Mouse (Mus musculus) myocyte (in vitro differentiated cells): Measurements from ENCODE around the gene Gpi1. TPM values are rescaled to one million over a fixed set of nuclear protein-coding genes. Genes with fewer than 3 reads are reported as not detected.
A peak's percentile ranks its signal among the peaks of the same experiment; 100 is the strongest.

ENCODE experiments used
- H3K27me3 ChIP-seq: one replicate; pipeline ENCODE4 v1.6.1; 2011; ENCODE audit not compliant: control insufficient read depth, insufficient read depth, insufficient read length
- H3K36me3 ChIP-seq: one replicate; pipeline ENCODE4 v1.6.1; 2011; ENCODE audit not compliant: control insufficient read depth, insufficient read depth
- H3K4me2 ChIP-seq: one replicate; pipeline ENCODE4 v1.6.1; 2011; ENCODE audit warnings: low read depth, control low read depth
- H3K4me3 ChIP-seq: one replicate; pipeline ENCODE4 v1.5.1; 2011; ENCODE audit warnings: mild to moderate bottlenecking, control low read depth, moderate library complexity
- H3K79me2 ChIP-seq: one replicate; pipeline ENCODE4 v1.6.1; 2011; ENCODE audit not compliant: control insufficient read depth, insufficient read depth
- H3ac ChIP-seq: one replicate; pipeline ENCODE4 v1.6.1; 2011; ENCODE audit not compliant: control insufficient read depth, insufficient read length
- CEBPB ChIP-seq: IDR thresholded peaks from 2 replicates; pipeline ENCODE4 v1.6.1; 2011; ENCODE audit warnings: mild to moderate bottlenecking, moderate library complexity; ENCODE audit not compliant: poor library complexity, insufficient read depth, severe bottlenecking
- E2F4 ChIP-seq: IDR thresholded peaks from one replicate; pipeline ENCODE4 v1.6.1; 2011; ENCODE audit warnings: mild to moderate bottlenecking, control low read depth, moderate library complexity; ENCODE audit not compliant: insufficient read depth
- MAX ChIP-seq: IDR thresholded peaks from one replicate; pipeline ENCODE4 v1.6.1; 2011; ENCODE audit warnings: low read depth, mild to moderate bottlenecking, control low read depth
- MYOD1 ChIP-seq, 3 experiments: IDR thresholded peaks; one replicate each; pipeline ENCODE4 v1.6.1; 2011; ENCODE audit warnings: control low read depth in 2 of 3, low read depth in 2 of 3, mild to moderate bottlenecking in 2 of 3, moderate library complexity in 1 of 3; ENCODE audit not compliant: insufficient read length in 2 of 3, control insufficient read depth in 1 of 3
- MYOG ChIP-seq, 3 experiments: IDR thresholded peaks; one replicate each; pipeline ENCODE4 v1.6.1; 2011; ENCODE audit warnings: control low read depth in 2 of 3, low read depth in 2 of 3, mild to moderate bottlenecking in 2 of 3; ENCODE audit not compliant: insufficient read length in 2 of 3, control insufficient read depth in 1 of 3, insufficient read depth in 1 of 3
- POLR2A ChIP-seq: IDR thresholded peaks from one replicate; pipeline ENCODE4 v1.6.1; 2011; ENCODE audit warnings: low read depth, mild to moderate bottlenecking, control low read depth, moderate library complexity; ENCODE audit not compliant: insufficient read length
- POLR2AphosphoS2 ChIP-seq: IDR thresholded peaks from one replicate; pipeline ENCODE4 v1.6.1; 2011; ENCODE audit warnings: low read depth, control low read depth; ENCODE audit not compliant: insufficient read length
- REST ChIP-seq: IDR thresholded peaks from one replicate; pipeline ENCODE4 v1.6.1; 2011; ENCODE audit warnings: mild to moderate bottlenecking, control low read depth, moderate library complexity; ENCODE audit not compliant: insufficient read depth, insufficient read length
- SRF ChIP-seq: IDR thresholded peaks from one replicate; pipeline ENCODE4 v1.6.1; 2011; ENCODE audit warnings: low read depth; ENCODE audit not compliant: control insufficient read depth, insufficient read length
- TCF12 ChIP-seq: IDR thresholded peaks from one replicate; pipeline ENCODE4 v1.6.1; 2011; ENCODE audit warnings: mild to moderate bottlenecking, control low read depth; ENCODE audit not compliant: poor library complexity, insufficient read depth, severe bottlenecking
- TCF3 ChIP-seq: IDR thresholded peaks from one replicate; pipeline ENCODE4 v1.6.1; 2011; ENCODE audit warnings: low read depth, control low read depth; ENCODE audit not compliant: insufficient read length
- USF1 ChIP-seq: IDR thresholded peaks from one replicate; pipeline ENCODE4 v1.6.1; 2011; ENCODE audit warnings: low read depth, mild to moderate bottlenecking, control low read depth, moderate library complexity
- polyA plus RNA-seq: library from polyadenylated mRNA; unstranded; fragments of >200 nt; fragmentation: generic; extraction: Trizol; gene quantifications from one replicate; pipeline ENCODE4 v1.2.1, GENCODE M21; 2012; ENCODE audit warnings: missing spikeins

The Gpi1 gene
- polyA plus RNA-seq, 1 experiment: 671 TPM

- H3K4me3 ChIP-seq: peak overlapping the region; percentile 41
- H3ac ChIP-seq: peak overlapping the region; percentile 24
- TF ChIP-seq REST: no peak
- TF ChIP-seq POLR2A: no peak
- no peak for TF ChIP-seq CEBPB
- TF ChIP-seq TCF12: no peak
- TF ChIP-seq MAX: no peak
- no peak for TF ChIP-seq USF1
- H3K4me2 ChIP-seq: peak overlapping the region; percentile 99
- no peaks in the 10 kb centered on the region for H3K27me3 ChIP-seq
- peaks cover 19% of the 10 kb centered on the region for H3K79me2 ChIP-seq
- H3K36me3 ChIP-seq: peaks cover 3% of the 10 kb centered on the region
These were observed 2.9 kb upstream of the Gpi1 start for GRCm38 (mm10) chr7:34232785-34233725.

DNA sequence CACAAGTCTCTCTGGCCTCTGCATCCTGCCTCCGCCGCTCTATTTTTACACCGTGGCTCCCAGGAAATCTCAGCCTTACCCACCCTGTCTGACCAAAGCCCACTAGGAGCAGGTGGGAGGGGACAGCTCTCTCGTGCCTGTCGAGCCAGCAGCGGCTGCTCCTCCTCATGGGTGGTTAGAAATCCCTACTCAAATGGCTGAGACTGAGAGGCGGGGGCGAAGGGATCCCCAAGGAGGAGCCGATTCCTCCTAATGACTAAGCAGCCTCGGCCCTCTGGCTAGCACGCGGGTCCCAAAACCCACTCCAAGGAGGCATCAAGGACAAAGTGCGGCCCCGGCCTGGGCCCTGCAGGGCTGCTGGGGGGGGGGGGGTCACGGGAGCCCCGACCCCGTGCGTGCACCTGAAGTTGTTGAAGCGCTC is 435 bp downstream of the Gpi1 start:
- peaks cover 49% of the 10 kb centered on the region for H3K79me2 ChIP-seq
- H3ac ChIP-seq: peak overlapping the region; percentile 13
- TF ChIP-seq MYOD1 (IDR thresholded peaks at IDR 0.05; ENCODE audit: control insufficient read depth in 1 of 3, insufficient read length in 2 of 3, low read depth in 2 of 3) (peak in 2 of 3 experiments; percentile 34 to 63), CEBPB (no peak), MYOG (IDR thresholded peaks at IDR 0.05; ENCODE audit: control insufficient read depth in 1 of 3, insufficient read depth in 1 of 3, insufficient read length in 2 of 3, low read depth in 2 of 3) (peak in 1 of 3 experiments; percentile 70), TCF12 (no peak), USF1 (no peak), E2F4 (no peak)
- H3K36me3 ChIP-seq: peaks cover 7% of the 10 kb centered on the region
- H3K27me3 ChIP-seq: no peaks in the 10 kb centered on the region
- peak overlapping the region; percentile 85 for H3K4me3 ChIP-seq
- peak overlapping the region; percentile 74 for H3K4me2 ChIP-seq

DNA sequence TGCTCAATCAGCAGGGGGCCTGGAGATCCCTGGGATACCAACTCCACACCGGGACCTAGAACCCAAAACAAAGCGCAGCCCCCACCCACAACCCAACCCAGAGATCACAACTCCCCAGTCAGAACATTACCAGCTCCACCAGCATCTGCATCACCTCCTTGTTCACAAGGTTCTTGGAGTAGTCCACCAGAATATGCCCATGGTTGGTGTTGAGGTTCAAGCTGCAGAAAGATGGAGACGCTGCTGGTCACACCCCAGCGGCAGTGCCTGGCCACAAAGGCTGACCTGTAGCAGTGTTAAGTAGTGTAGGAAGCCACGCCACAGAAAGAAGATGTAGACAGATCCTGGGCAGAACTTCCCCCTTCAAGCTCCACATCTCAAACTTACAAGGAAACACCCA is 983 bp downstream of the Gpi1 start:
- TF ChIP-seq TCF12 (no peak), REST (no peak), CEBPB (no peak), MYOD1 (IDR thresholded peaks at IDR 0.05; ENCODE audit: control insufficient read depth in 1 of 3, insufficient read length in 2 of 3, low read depth in 2 of 3) (no peak), MYOG (IDR thresholded peaks at IDR 0.05; ENCODE audit: control insufficient read depth in 1 of 3, insufficient read depth in 1 of 3, insufficient read length in 2 of 3, low read depth in 2 of 3) (no peak), USF1 (no peak), POLR2AphosphoS2 (no peak), MAX (no peak), SRF (no peak), E2F4 (no peak)
- Histone ChIP-seq H3K4me2 (peak overlapping the region; percentile 74), H3K79me2 (peaks cover 52% of the 10 kb centered on the region), H3K36me3 (peaks cover 7% of the 10 kb centered on the region), H3K4me3 (peak overlapping the region; percentile 85), H3K27me3 (no peaks in the 10 kb centered on the region), H3ac (peak overlapping the region; percentile 13)

DNA sequence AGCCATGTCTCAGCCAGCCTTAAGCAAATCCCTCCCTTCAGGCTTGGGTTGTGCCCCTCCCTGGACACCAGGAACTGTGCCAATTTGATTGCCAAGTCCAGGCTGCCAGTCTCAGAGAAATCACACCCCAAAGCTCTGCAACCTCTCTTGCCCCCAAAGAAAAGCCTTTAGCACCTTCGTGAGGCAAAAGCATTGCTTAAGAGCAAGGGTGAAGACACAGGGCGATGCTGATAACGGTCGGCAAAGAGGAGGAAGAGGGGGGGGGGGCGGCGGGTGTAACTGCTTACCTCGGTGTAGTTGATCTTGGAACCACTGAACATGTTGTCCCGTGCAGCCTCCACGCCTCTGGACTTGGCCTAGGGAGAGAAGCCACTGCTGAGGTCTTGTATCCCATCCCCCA is 1.5 kb downstream of the Gpi1 start:
- Histone ChIP-seq H3K27me3 (no peaks in the 10 kb centered on the region), H3K79me2 (peaks cover 57% of the 10 kb centered on the region), H3K36me3 (peaks cover 7% of the 10 kb centered on the region), H3K4me3 (peak overlapping the region; percentile 85), H3ac (no peak overlapping the region), H3K4me2 (peak overlapping the region; percentile 74)
- TF ChIP-seq TCF3 (no peak), POLR2A (no peak), E2F4 (no peak), USF1 (no peak), SRF (no peak)

DNA sequence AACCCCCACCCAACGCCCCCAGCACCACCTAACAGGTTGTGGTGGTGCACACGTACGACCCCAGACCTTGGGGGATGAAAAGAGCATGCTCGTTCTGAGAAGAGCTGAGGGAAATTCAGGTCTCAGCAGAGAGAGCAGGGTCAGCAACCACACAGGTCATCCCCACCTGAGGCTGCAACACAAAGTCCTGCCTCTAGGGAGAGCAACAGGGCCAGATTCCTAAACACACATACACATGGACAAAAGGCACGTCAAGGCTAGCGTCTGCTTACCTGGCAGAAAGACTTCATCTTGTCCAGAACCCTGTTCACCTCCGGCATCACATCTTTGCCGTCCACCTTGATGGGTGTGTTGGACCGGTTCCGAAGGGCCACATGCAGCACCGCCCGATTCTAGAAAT is 3.3 kb downstream of the Gpi1 start:
- TF ChIP-seq SRF (no peak), POLR2AphosphoS2 (no peak), MAX (no peak), MYOD1 (IDR thresholded peaks at IDR 0.05; ENCODE audit: control insufficient read depth in 1 of 3, insufficient read length in 2 of 3, low read depth in 2 of 3) (no peak), POLR2A (no peak), E2F4 (no peak), CEBPB (no peak)
- H3K36me3 ChIP-seq: peaks cover 22% of the 10 kb centered on the region
- peak overlapping the region; percentile 74 for H3K4me2 ChIP-seq
- H3K79me2 ChIP-seq: peaks cover 64% of the 10 kb centered on the region
- H3K4me3 ChIP-seq: peak overlapping the region; percentile 85
- no peak overlapping the region for H3ac ChIP-seq
- H3K27me3 ChIP-seq: no peaks in the 10 kb centered on the region
